Mouse (Mus musculus): ENCODE results near the gene Ppdpf. TPM values are rescaled to one million over a fixed set of nuclear protein-coding genes. Genes with fewer than 3 reads are reported as not detected.
A peak's percentile ranks its signal among the peaks of the same experiment; 100 is the strongest.
"Not testable (repeated sequence)": the region's sequence is repeated elsewhere in the genome, so short reads cannot be mapped to it uniquely, and the experiment has no call there.

The Ppdpf gene
- polyA plus RNA-seq, 1 experiment from 2014 or later = 458 TPM

DNA sequence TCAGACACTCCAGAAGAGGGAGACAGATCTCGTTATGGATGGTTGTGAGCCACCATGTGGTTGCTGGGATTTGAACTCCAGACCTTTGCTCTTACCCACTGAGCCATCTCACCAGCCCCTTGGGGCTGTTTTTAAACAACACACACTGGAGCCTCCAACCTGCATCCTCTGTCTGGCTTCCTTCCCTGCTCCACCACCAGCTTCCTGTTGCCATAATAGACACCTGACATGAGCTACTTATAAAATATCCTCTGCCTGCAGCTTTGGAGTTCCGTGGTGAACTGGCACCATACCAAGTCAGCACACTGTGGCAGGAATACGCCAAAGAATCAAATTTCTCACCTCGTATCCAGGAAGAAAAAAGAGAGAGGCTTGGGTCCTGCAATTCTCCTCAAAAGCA, 26.2 kb upstream of the Ppdpf start:
- 64% methylated on average over 4 of the region's 4 CpGs for WGBS
- Histone ChIP-seq H3K4me1 (peaks cover 6% of the 10 kb centered on the region; the same call in 1 of the 2 replicates), H3K27me3 (peaks cover 29% of the 10 kb centered on the region), H3K4me2 (replicated peaks) (no peak overlapping the region), H3K4me3 (no peak overlapping the region), H3K9me3 (no peaks in the 10 kb centered on the region), H3K9ac (no peak overlapping the region), H3K27ac (no peak overlapping the region), H3K36me3 (no peaks in the 10 kb centered on the region)
- ATAC-seq (ENCODE audit: insufficient number of reproducible peaks, insufficient read depth, low FRiP score, low TSS enrichment) = no peak

DNA sequence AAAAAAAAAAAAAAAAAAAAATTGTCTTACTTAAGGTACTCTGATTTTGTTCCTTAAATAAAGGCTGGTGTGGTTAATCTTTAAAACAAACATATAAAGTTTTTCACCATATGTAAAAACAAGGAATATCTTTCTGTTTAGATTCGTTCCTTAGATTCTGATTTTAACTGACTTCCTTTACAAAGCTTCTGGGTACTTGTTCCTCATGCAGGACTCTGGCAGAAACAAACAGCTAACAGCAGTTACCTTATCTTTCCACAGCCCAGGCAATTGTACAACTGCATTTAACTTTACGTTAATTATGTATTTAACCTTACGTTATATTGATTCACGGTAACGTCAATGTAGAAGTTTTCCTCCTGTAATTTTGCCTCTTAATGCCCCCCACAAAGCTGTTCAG, 20.6 kb upstream of the Ppdpf start:
- Histone ChIP-seq H3K27me3 (0 out of 2 replicates have a peak, but pooled peaks cover 3% of the 10 kb centered on the region), H3K4me2 (replicated peaks) (no peak overlapping the region), H3K27ac (no peak overlapping the region), H3K4me3 (no peak overlapping the region), H3K9me3 (no peaks in the 10 kb centered on the region), H3K4me1 (no peaks in the 10 kb centered on the region), H3K9ac (no peak overlapping the region), H3K36me3 (no peaks in the 10 kb centered on the region)
- 69% methylated on average over 5 of the region's 5 CpGs for WGBS
- ATAC-seq (ENCODE audit: insufficient number of reproducible peaks, insufficient read depth, low FRiP score, low TSS enrichment) = no peak

DNA sequence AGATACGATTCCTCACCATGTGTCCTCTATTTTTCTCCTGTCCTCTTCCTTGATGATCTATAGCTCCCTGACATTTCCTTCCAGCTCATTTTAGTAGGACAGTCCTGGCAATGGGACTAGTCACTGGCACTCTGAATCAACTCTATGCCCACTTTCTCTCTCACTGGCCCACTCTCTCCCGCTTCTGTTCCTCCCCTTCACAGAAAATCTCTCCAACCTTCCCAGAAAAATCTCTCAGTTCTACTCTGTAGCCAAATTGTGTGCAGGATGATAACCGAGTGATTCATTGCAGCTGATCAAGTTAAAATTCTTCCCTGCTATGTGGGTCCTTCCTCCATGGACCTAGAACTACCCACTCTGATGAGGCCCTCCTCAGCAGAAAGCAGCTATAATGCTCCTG, 12.4 kb upstream of the Ppdpf start:
- H3K4me1 ChIP-seq = no peaks in the 10 kb centered on the region
- no peaks in the 10 kb centered on the region for H3K27me3 ChIP-seq
- H3K9ac ChIP-seq = no peak overlapping the region
- WGBS = 90% methylated on average over 3 of the region's 3 CpGs
- H3K27ac ChIP-seq = no peak overlapping the region
- no peak overlapping the region for H3K4me3 ChIP-seq
- H3K4me2 ChIP-seq (replicated peaks) = no peak overlapping the region
- ATAC-seq (ENCODE audit: insufficient number of reproducible peaks, insufficient read depth, low FRiP score, low TSS enrichment) = no peak
- H3K36me3 ChIP-seq = no peaks in the 10 kb centered on the region
- H3K9me3 ChIP-seq = no peaks in the 10 kb centered on the region

DNA sequence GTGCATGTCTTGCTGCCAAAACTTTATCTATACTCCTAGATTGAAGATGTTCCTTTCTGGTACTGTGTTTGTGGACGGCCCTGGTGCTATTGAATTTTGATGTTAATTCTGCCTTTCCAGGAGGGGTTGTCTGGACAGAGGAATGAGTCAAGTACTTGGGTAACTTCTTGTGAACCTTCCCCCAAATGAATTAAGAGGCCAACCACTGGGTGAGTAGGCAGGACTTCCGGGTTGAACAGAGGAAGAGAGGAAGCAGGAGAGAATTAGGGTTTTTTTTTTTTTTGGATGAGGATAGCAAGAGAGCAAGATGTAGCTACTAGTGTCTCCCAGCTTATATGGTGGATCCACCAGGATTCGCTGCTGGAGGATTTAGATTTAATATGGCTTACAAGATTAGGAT, 9.0 kb upstream of the Ppdpf start:
- Histone ChIP-seq H3K4me2 (replicated peaks) (no peak overlapping the region), H3K4me3 (no peak overlapping the region), H3K4me1 (no peaks in the 10 kb centered on the region), H3K27ac (no peak overlapping the region), H3K36me3 (no peaks in the 10 kb centered on the region), H3K9me3 (no peaks in the 10 kb centered on the region), H3K27me3 (no peaks in the 10 kb centered on the region; the same call in 1 of the 2 replicates), H3K9ac (no peak overlapping the region)
- no peak for ATAC-seq (ENCODE audit: insufficient number of reproducible peaks, insufficient read depth, low FRiP score, low TSS enrichment)
- WGBS = 81% methylated on average over 3 of the region's 3 CpGs

DNA sequence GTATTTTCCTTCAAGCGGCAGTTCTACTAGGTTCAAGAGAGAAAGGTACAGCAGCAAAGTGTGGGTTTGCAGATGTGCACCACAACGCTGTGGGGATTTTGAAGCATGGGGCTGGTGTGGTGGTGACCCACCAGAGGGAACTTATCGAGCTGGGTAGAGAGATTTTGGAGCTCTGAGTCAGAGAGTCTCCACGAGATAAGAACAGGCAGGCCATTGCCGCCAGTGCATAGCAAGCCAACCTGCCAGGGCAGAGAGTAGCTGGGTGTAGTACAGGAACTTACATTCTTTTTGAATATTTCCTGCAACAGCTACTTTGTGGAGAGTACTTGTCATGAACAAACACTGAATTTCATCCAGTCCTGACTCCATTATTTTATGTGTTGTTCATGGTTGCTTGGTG, 8.6 kb upstream of the Ppdpf start:
- Histone ChIP-seq H3K36me3 (no peaks in the 10 kb centered on the region), H3K4me1 (no peaks in the 10 kb centered on the region), H3K9me3 (no peaks in the 10 kb centered on the region), H3K27me3 (no peaks in the 10 kb centered on the region; the same call in 1 of the 2 replicates), H3K9ac (no peak overlapping the region), H3K27ac (no peak overlapping the region), H3K4me2 (replicated peaks) (no peak overlapping the region), H3K4me3 (no peak overlapping the region)
- 88% methylated on average over 5 of the region's 5 CpGs for whole genome bisulfite sequencing
- no peak for ATAC-seq (ENCODE audit: insufficient number of reproducible peaks, insufficient read depth, low FRiP score, low TSS enrichment)

DNA sequence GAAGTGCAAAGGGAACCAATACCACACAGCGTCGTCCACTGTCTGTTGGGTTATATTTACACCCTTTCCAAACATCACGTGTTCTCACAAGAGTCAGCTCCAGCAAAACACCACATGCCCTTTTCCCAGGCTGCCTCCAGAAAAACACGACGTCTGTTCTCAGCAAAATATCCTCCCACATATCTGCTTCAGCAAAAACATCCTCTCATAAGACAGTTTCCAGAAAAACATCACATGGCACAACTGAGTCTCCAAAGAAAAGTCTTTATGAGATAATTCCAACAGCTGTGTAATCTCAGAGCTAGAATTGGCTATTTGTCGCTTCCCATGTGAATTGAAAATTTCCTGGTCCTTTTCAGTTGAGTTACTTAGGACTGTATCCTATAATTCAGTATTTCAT, 6.1 kb upstream of the Ppdpf start:
- 86% methylated on average over 6 of the region's 6 CpGs for WGBS
- H3K27ac ChIP-seq = no peak overlapping the region
- no peaks in the 10 kb centered on the region; the same call in 1 of the 2 replicates for H3K27me3 ChIP-seq
- H3K4me2 ChIP-seq (replicated peaks) = no peak overlapping the region
- no peaks in the 10 kb centered on the region for H3K9me3 ChIP-seq
- H3K36me3 ChIP-seq = no peaks in the 10 kb centered on the region
- no peaks in the 10 kb centered on the region for H3K4me1 ChIP-seq
- no peak for ATAC-seq (ENCODE audit: insufficient number of reproducible peaks, insufficient read depth, low FRiP score, low TSS enrichment)
- H3K9ac ChIP-seq = no peak overlapping the region
- H3K4me3 ChIP-seq = no peak overlapping the region

DNA sequence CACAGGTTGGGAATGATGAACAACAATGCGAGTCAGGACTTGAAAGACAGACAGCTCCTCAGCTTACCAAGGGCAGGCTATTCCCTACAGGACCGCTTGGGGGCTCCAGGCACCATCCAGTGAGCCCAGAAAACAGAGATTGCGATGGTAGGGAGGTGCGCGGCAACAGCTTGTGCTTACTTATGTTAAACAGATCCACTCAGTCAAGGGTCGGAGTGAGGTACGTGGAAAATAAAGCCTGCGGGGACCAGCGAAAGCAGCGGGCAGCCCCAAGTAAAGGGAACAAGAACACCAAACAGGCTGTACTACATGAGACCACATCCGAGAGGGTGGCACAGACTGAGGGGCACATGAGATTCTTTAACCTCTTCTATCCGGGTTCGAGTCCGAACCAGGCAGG, 412 bp upstream of the Ppdpf start:
- peaks cover 8% of the 10 kb centered on the region; the same call in 1 of the 2 replicates for H3K36me3 ChIP-seq
- peak overlapping the region; percentile 77 for H3K4me3 ChIP-seq
- H3K4me2 ChIP-seq (replicated peaks) = peak overlapping the region; percentile 69
- H3K27me3 ChIP-seq = no peaks in the 10 kb centered on the region
- ATAC-seq (ENCODE audit: insufficient number of reproducible peaks, insufficient read depth, low FRiP score, low TSS enrichment) = peak; percentile 78
- H3K27ac ChIP-seq = peak overlapping the region; percentile 94
- WGBS = under 1% methylated on average over 14 of the region's 14 CpGs
- H3K9me3 ChIP-seq = no peaks in the 10 kb centered on the region
- peaks cover 10% of the 10 kb centered on the region for H3K4me1 ChIP-seq
- H3K9ac ChIP-seq = peak overlapping the region; percentile 95; the same call in 1 of the 2 replicates

DNA sequence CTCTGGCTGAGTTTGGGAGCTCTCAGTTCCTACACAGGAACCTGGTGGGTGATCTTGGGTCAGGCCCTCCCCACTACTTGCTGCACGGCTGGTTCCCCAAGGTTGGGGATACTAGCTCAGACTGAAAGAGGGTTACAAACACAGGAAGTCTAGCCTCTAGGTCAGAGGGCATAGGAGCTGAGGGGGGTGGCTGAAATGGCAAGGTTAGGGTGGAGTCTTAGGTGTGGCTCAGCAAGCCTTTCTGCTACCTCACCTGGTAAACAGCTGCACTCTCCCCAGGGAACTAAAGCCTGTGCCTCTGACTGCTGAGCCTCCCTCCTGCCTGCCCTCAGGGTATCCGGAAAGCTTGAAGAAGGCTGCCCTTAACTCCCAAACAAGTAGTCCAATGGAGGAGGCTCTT, 1.6 kb downstream of the Ppdpf start:
- peaks cover 8% of the 10 kb centered on the region; the same call in 1 of the 2 replicates for H3K36me3 ChIP-seq
- ATAC-seq (ENCODE audit: insufficient number of reproducible peaks, insufficient read depth, low FRiP score, low TSS enrichment) = no peak
- peaks cover 10% of the 10 kb centered on the region for H3K4me1 ChIP-seq
- peak overlapping the region; percentile 57 for H3K27ac ChIP-seq
- H3K4me2 ChIP-seq (replicated peaks) = peak overlapping the region; percentile 69
- no peaks in the 10 kb centered on the region for H3K27me3 ChIP-seq
- no peaks in the 10 kb centered on the region for H3K9me3 ChIP-seq
- WGBS = 31% methylated on average over 2 of the region's 2 CpGs
- H3K4me3 ChIP-seq = peak overlapping the region; percentile 77
- peak overlapping the region; percentile 40; the same call in 1 of the 2 replicates for H3K9ac ChIP-seq

DNA sequence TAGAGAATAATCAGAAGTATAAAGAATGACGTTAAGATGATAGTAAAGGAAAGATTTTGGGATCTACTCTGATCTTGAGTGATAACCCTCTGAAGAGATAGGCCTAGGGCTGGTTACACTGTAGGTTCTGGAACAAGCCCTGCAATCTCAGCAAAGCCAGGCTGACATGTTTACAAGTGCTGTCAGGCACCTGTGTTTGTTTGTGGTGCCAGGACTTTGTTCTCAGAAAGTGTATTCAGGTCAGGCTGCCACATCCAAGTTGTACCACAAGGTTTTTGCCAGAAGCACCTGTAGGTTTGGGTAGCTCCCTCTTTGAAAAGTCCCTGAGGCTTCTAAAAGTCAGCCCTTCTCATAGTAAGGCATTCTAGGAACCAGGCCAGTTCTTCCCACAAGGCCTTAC, 2.3 kb downstream of the Ppdpf start:
- peaks cover 8% of the 10 kb centered on the region; the same call in 1 of the 2 replicates for H3K36me3 ChIP-seq
- peaks cover 10% of the 10 kb centered on the region for H3K4me1 ChIP-seq
- WGBS = 75% methylated on average over 1 of the region's 1 CpGs
- H3K9me3 ChIP-seq = no peaks in the 10 kb centered on the region
- H3K4me3 ChIP-seq = no peak overlapping the region
- ATAC-seq (ENCODE audit: insufficient number of reproducible peaks, insufficient read depth, low FRiP score, low TSS enrichment) = no peak
- peak overlapping the region; percentile 57; the same call in 1 of the 2 replicates for H3K27ac ChIP-seq
- no peaks in the 10 kb centered on the region for H3K27me3 ChIP-seq
- H3K9ac ChIP-seq = no peak overlapping the region
- H3K4me2 ChIP-seq (replicated peaks) = no peak overlapping the region

DNA sequence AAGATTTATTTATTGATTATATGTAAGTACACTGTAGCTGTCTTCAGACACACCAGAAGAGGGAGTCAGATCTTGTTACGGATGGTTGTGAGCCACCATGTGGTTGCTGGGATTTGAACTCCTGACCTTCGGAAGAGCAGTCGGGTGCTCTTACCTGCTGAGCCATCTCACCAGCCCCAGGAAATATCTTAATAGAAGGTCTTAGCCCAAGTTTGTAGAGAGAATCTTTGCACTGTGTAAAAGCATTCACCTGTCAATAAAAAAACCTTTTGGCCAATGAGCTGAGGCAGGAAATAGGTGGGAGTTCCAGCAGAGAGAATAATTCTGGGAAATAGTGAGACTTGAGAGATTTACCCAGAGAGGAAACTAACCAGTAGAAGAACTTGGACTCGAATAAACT, 4.3 kb downstream of the Ppdpf start:
- H3K4me3 ChIP-seq; H3K4me1 ChIP-seq; H3K9me3 ChIP-seq; H3K36me3 ChIP-seq; H3K4me2 ChIP-seq (replicated peaks); H3K27ac ChIP-seq; H3K9ac ChIP-seq; H3K27me3 ChIP-seq; ATAC-seq (ENCODE audit: insufficient number of reproducible peaks, insufficient read depth, low FRiP score, low TSS enrichment): not testable (repeated sequence)
- WGBS = 76% methylated on average over 4 of the region's 4 CpGs

DNA sequence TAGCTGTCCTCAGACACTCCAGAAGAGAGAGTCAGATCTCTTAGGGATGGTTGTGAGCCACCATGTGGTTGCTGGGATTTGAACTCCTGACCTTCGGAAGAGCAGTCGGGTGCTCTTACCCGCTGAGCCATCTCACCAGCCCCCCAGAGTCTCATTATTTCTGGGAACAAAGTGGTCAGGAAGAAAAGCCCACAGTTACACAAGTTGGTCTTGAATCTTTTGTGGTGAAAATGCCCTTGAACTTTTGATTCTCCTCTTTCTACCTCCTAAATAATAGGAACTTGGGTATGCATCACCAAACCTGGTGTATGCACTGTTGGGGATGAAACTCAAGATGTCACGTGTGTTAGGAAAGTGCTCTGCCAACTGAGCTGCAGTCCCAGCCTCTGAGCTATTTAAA, 4.9 kb downstream of the Ppdpf start:
- peaks cover 8% of the 10 kb centered on the region; the same call in 1 of the 2 replicates for H3K36me3 ChIP-seq
- H3K9me3 ChIP-seq = no peaks in the 10 kb centered on the region
- WGBS = 65% methylated on average over 4 of the region's 4 CpGs
- H3K27me3 ChIP-seq = no peaks in the 10 kb centered on the region
- H3K27ac ChIP-seq = no peak overlapping the region
- no peak for ATAC-seq (ENCODE audit: insufficient number of reproducible peaks, insufficient read depth, low FRiP score, low TSS enrichment)
- peaks cover 10% of the 10 kb centered on the region for H3K4me1 ChIP-seq
- H3K4me3 ChIP-seq = no peak overlapping the region
- H3K9ac ChIP-seq = no peak overlapping the region
- H3K4me2 ChIP-seq (replicated peaks) = no peak overlapping the region

DNA sequence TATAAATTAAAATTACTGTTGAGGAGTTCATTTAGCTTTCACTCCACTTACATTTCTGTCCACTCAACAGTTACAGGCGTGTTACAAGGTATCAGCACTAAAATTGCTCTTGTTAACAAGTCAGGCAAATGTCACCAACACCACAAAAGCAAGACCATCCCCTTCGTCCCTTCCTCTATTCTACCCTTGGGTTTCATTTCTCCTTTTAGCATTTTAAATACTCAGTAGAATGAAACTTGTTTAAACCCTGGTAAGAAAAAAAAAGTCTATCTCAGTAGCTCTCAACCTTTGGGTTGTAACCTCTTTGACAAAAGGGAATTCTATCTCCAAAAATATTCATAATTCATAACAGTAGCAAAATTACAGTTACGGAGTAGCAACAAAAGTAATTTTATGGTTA, 6.0 kb downstream of the Ppdpf start:
- Histone ChIP-seq H3K4me1 (peaks cover 10% of the 10 kb centered on the region), H3K27ac (no peak overlapping the region), H3K9me3 (no peaks in the 10 kb centered on the region), H3K4me3 (no peak overlapping the region), H3K27me3 (no peaks in the 10 kb centered on the region), H3K36me3 (peaks cover 8% of the 10 kb centered on the region; the same call in 1 of the 2 replicates), H3K9ac (no peak overlapping the region), H3K4me2 (replicated peaks) (no peak overlapping the region)
- ATAC-seq (ENCODE audit: insufficient number of reproducible peaks, insufficient read depth, low FRiP score, low TSS enrichment) = no peak
- 73% methylated on average over 3 of the region's 3 CpGs for WGBS

All from embryonic facial prominence, embryonic 12.5 days (tissue).